Mouse (Mus musculus) myocyte (in vitro differentiated cells): Measurements from ENCODE around the gene Dnase1l3. TPM values are rescaled to one million over a fixed set of nuclear protein-coding genes. Genes with fewer than 3 reads are reported as not detected.

Source experiments
- H3K27me3 ChIP-seq: one replicate; pipeline ENCODE4 v1.6.1; 2011; ENCODE audit not compliant: control insufficient read depth, insufficient read depth, insufficient read length
- H3K36me3 ChIP-seq: one replicate; pipeline ENCODE4 v1.6.1; 2011; ENCODE audit not compliant: control insufficient read depth, insufficient read depth
- H3K4me2 ChIP-seq: one replicate; pipeline ENCODE4 v1.6.1; 2011; ENCODE audit warnings: low read depth, control low read depth
- H3K4me3 ChIP-seq: one replicate; pipeline ENCODE4 v1.5.1; 2011; ENCODE audit warnings: mild to moderate bottlenecking, control low read depth, moderate library complexity
- H3K79me2 ChIP-seq: one replicate; pipeline ENCODE4 v1.6.1; 2011; ENCODE audit not compliant: control insufficient read depth, insufficient read depth
- H3ac ChIP-seq: one replicate; pipeline ENCODE4 v1.6.1; 2011; ENCODE audit not compliant: control insufficient read depth, insufficient read length
- CEBPB ChIP-seq: IDR thresholded peaks from 2 replicates; pipeline ENCODE4 v1.6.1; 2011; ENCODE audit warnings: mild to moderate bottlenecking, moderate library complexity; ENCODE audit not compliant: poor library complexity, insufficient read depth, severe bottlenecking
- E2F4 ChIP-seq: IDR thresholded peaks from one replicate; pipeline ENCODE4 v1.6.1; 2011; ENCODE audit warnings: mild to moderate bottlenecking, control low read depth, moderate library complexity; ENCODE audit not compliant: insufficient read depth
- MAX ChIP-seq: IDR thresholded peaks from one replicate; pipeline ENCODE4 v1.6.1; 2011; ENCODE audit warnings: low read depth, mild to moderate bottlenecking, control low read depth
- MYOD1 ChIP-seq, 3 experiments: IDR thresholded peaks; one replicate each; pipeline ENCODE4 v1.6.1; 2011; ENCODE audit warnings: control low read depth in 2 of 3, low read depth in 2 of 3, mild to moderate bottlenecking in 2 of 3, moderate library complexity in 1 of 3; ENCODE audit not compliant: insufficient read length in 2 of 3, control insufficient read depth in 1 of 3
- MYOG ChIP-seq, 3 experiments: IDR thresholded peaks; one replicate each; pipeline ENCODE4 v1.6.1; 2011; ENCODE audit warnings: control low read depth in 2 of 3, low read depth in 2 of 3, mild to moderate bottlenecking in 2 of 3; ENCODE audit not compliant: insufficient read length in 2 of 3, control insufficient read depth in 1 of 3, insufficient read depth in 1 of 3
- POLR2A ChIP-seq: IDR thresholded peaks from one replicate; pipeline ENCODE4 v1.6.1; 2011; ENCODE audit warnings: low read depth, mild to moderate bottlenecking, control low read depth, moderate library complexity; ENCODE audit not compliant: insufficient read length
- POLR2AphosphoS2 ChIP-seq: IDR thresholded peaks from one replicate; pipeline ENCODE4 v1.6.1; 2011; ENCODE audit warnings: low read depth, control low read depth; ENCODE audit not compliant: insufficient read length
- REST ChIP-seq: IDR thresholded peaks from one replicate; pipeline ENCODE4 v1.6.1; 2011; ENCODE audit warnings: mild to moderate bottlenecking, control low read depth, moderate library complexity; ENCODE audit not compliant: insufficient read depth, insufficient read length
- SRF ChIP-seq: IDR thresholded peaks from one replicate; pipeline ENCODE4 v1.6.1; 2011; ENCODE audit warnings: low read depth; ENCODE audit not compliant: control insufficient read depth, insufficient read length
- TCF12 ChIP-seq: IDR thresholded peaks from one replicate; pipeline ENCODE4 v1.6.1; 2011; ENCODE audit warnings: mild to moderate bottlenecking, control low read depth; ENCODE audit not compliant: poor library complexity, insufficient read depth, severe bottlenecking
- TCF3 ChIP-seq: IDR thresholded peaks from one replicate; pipeline ENCODE4 v1.6.1; 2011; ENCODE audit warnings: low read depth, control low read depth; ENCODE audit not compliant: insufficient read length
- USF1 ChIP-seq: IDR thresholded peaks from one replicate; pipeline ENCODE4 v1.6.1; 2011; ENCODE audit warnings: low read depth, mild to moderate bottlenecking, control low read depth, moderate library complexity
- polyA plus RNA-seq: library from polyadenylated mRNA; unstranded; fragments of >200 nt; fragmentation: generic; extraction: Trizol; gene quantifications from one replicate; pipeline ENCODE4 v1.2.1, GENCODE M21; 2012; ENCODE audit warnings: missing spikeins

Dnase1l3 gene
- polyA plus RNA-seq, 1 experiment: 0.86 TPM

GRCm38 (mm10) chr14:8035951-8036350 is 41.6 kb upstream of the Dnase1l3 start:
- Histone ChIP-seq H3K79me2 (no peaks in the 10 kb centered on the region), H3K27me3 (no peaks in the 10 kb centered on the region), H3ac (no peak overlapping the region), H3K36me3 (no peaks in the 10 kb centered on the region), H3K4me3 (no peak overlapping the region), H3K4me2 (no peak overlapping the region)
- TF ChIP-seq CEBPB (no peak), TCF3 (no peak), MYOG (IDR thresholded peaks at IDR 0.05; ENCODE audit: control insufficient read depth in 1 of 3, insufficient read depth in 1 of 3, insufficient read length in 2 of 3, low read depth in 2 of 3) (no peak), USF1 (no peak), POLR2AphosphoS2 (no peak), MAX (no peak), E2F4 (no peak), REST (no peak), POLR2A (no peak), SRF (no peak), MYOD1 (IDR thresholded peaks at IDR 0.05; ENCODE audit: control insufficient read depth in 1 of 3, insufficient read length in 2 of 3, low read depth in 2 of 3) (no peak), TCF12 (no peak)

- Histone ChIP-seq H3K36me3 (no peaks in the 10 kb centered on the region), H3K4me2 (no peak overlapping the region), H3K4me3 (no peak overlapping the region), H3K27me3 (no peaks in the 10 kb centered on the region), H3ac (no peak overlapping the region), H3K79me2 (no peaks in the 10 kb centered on the region)
- no peak for TF ChIP-seq MYOG (IDR thresholded peaks at IDR 0.05; ENCODE audit: control insufficient read depth in 1 of 3, insufficient read depth in 1 of 3, insufficient read length in 2 of 3, low read depth in 2 of 3)
- no peak for TF ChIP-seq TCF12
- no peak for TF ChIP-seq E2F4
- TF ChIP-seq MYOD1 (IDR thresholded peaks at IDR 0.05; ENCODE audit: control insufficient read depth in 1 of 3, insufficient read length in 2 of 3, low read depth in 2 of 3): no peak
- TF ChIP-seq MAX: no peak
- TF ChIP-seq TCF3: no peak
- TF ChIP-seq CEBPB: no peak
- no peak for TF ChIP-seq POLR2A
- no peak for TF ChIP-seq REST
- no peak for TF ChIP-seq POLR2AphosphoS2
- TF ChIP-seq SRF: no peak
- TF ChIP-seq USF1: no peak
Observed at GRCm38 (mm10) chr14:8034561-8034960, 40.2 kb upstream of the Dnase1l3 start.

GRCm38 (mm10) chr14:8032087-8032944 is 37.9 kb upstream of the Dnase1l3 start:
- TF ChIP-seq E2F4 (no peak), POLR2AphosphoS2 (no peak), MYOD1 (IDR thresholded peaks at IDR 0.05; ENCODE audit: control insufficient read depth in 1 of 3, insufficient read length in 2 of 3, low read depth in 2 of 3) (no peak), CEBPB (no peak), POLR2A (no peak), REST (no peak)
- no peak overlapping the region for H3K4me2 ChIP-seq
- H3K27me3 ChIP-seq: no peaks in the 10 kb centered on the region
- no peak overlapping the region for H3ac ChIP-seq
- H3K36me3 ChIP-seq: no peaks in the 10 kb centered on the region
- H3K79me2 ChIP-seq: no peaks in the 10 kb centered on the region
- no peak overlapping the region for H3K4me3 ChIP-seq

- Histone ChIP-seq H3K27me3 (no peaks in the 10 kb centered on the region), H3K4me3 (no peak overlapping the region), H3K79me2 (no peaks in the 10 kb centered on the region), H3K4me2 (no peak overlapping the region), H3K36me3 (no peaks in the 10 kb centered on the region), H3ac (no peak overlapping the region)
- TF ChIP-seq POLR2AphosphoS2 (no peak), CEBPB (0 out of 2 replicates have a peak, but pooled peaks have one; percentile 46)
Observed at GRCm38 (mm10) chr14:8030535-8030934, 36.2 kb upstream of the Dnase1l3 start.

GRCm38 (mm10) chr14:8029752-8030151 is 35.4 kb upstream of the Dnase1l3 start:
- no peak overlapping the region for H3K4me3 ChIP-seq
- no peak overlapping the region for H3ac ChIP-seq
- H3K27me3 ChIP-seq: no peaks in the 10 kb centered on the region
- H3K4me2 ChIP-seq: no peak overlapping the region
- no peaks in the 10 kb centered on the region for H3K36me3 ChIP-seq
- no peak for TF ChIP-seq MYOG (IDR thresholded peaks at IDR 0.05; ENCODE audit: control insufficient read depth in 1 of 3, insufficient read depth in 1 of 3, insufficient read length in 2 of 3, low read depth in 2 of 3)
- no peak for TF ChIP-seq TCF3
- no peak for TF ChIP-seq TCF12
- no peak for TF ChIP-seq MAX
- no peak for TF ChIP-seq REST
- no peak for TF ChIP-seq MYOD1 (IDR thresholded peaks at IDR 0.05; ENCODE audit: control insufficient read depth in 1 of 3, insufficient read length in 2 of 3, low read depth in 2 of 3)
- no peak for TF ChIP-seq E2F4
- TF ChIP-seq POLR2A: no peak
- H3K79me2 ChIP-seq: no peaks in the 10 kb centered on the region
